Mouse (Mus musculus): Measurements from ENCODE around the gene Sec14l2.

The Sec14l2 gene

DNA sequence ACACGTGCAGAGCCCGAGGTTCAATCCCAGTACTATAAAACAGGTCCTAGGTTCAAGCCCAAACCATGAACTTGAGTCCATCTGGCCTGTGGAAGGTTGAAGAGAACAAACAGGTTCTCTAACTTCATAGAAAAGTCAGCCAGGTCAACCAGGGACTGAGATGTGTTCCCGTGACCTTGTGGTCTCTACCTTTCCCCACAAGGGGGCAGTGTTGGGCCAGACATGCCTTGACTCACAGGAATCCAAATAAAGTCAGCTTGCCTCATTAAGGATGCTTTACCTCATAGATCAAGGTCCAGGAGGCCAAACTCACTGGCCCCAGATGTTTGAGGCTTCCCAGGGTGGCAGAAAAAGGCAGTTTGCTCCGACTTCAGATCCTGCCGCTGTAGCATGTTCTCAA, 69.6 kb downstream of the Sec14l2 start:
- DNase-seq (ENCODE audit: low spot score in 2 of 2), result peak; percentile 20 to 53

DNA sequence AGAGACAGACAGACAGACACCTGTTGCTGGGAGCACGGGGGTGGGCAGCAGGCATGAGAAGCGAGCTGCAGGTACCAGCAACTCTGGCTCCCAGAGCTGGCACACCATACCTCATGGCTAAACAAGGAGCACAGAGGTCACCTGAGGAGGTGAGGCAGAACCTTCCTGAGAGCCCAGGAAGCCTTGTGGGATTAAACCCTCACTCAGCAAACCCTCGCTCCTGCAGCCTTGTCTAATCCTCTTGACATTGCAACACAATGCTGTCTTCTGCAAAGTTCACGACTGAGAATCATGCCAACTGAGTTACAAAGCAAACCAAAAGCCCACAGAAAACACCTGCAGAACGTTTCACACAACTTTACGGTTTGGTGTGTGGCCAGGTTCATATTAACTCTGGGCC, 74.8 kb downstream of the Sec14l2 start:
- DNase-seq (ENCODE audit: low spot score in 2 of 2), result no peak

DNA sequence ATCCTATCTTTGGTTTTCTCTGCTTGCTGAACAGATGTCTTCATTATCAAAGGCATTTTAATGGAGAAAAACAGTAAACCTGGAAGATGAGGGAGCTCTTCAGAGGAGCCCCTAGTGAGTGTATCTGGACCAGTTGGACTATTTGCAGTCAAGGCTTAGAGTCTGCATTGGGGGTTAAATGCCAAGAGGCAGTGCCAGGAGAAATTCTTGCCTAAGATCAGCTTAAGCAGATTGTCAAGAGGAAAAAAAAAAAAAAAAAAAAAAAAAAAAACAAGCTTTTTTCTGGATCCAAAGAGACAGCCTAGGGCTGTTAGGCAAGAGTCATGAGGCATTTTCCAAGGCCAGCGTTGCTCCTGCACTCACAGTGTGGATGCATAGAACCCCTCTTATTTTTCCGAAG, 75.4 kb downstream of the Sec14l2 start:
- no peak for DNase-seq (ENCODE audit: low spot score in 2 of 2)

Data from frontal cortex, postnatal 14 days (tissue).